Mouse (Mus musculus): ENCODE data around the gene Polm. TPM values are rescaled to one million over a fixed set of nuclear protein-coding genes. Genes with fewer than 3 reads are reported as not detected.
A peak's percentile ranks its signal among the peaks of the same experiment; 100 is the strongest.

The Polm gene
- polyA plus RNA-seq, 1 experiment from 2014 or later = 7.3 TPM

- Histone ChIP-seq H3K4me1 (replicated peaks) (peaks cover 26% of the 10 kb centered on the region), H3K4me3 (peak overlapping the region; percentile 73), H3K36me3 (peaks cover 10% of the 10 kb centered on the region), H3K9ac (peak overlapping the region; percentile 82), H3K9me3 (no peaks in the 10 kb centered on the region), H3K27me3 (no peaks in the 10 kb centered on the region), H3K27ac (replicated peaks) (peak overlapping the region; percentile 90), H3K4me2 (peak overlapping the region; percentile 78)
- ATAC-seq (ENCODE audit: low FRiP score, low read depth) = no peak
- 40% methylated on average over 8 of the region's 8 CpGs for WGBS
Observed at GRCm38 (mm10) chr11:5787671-5788055, 50.2 kb downstream of the Polm start.

DNA sequence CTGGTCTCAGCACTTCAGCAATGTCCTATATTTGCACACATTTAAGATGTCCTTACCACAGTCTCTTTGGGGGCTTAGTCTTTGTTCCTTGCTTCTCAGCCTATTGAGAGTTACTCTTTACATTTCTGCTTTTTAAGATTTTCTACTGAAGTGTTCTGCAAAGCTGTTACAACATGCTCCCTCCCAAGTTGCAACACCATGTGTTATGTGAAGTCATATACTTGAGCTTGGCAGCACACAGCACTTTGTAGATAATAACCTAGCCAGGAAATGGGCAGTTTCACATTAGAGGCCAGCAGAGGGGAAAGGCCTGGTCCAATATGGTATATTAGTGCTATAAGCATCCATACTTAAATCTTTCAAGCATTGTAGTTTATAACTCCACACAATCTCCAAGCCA lies 52.1 kb downstream of the Polm start:
- Histone ChIP-seq H3K4me2 (no peak overlapping the region), H3K9me3 (no peaks in the 10 kb centered on the region), H3K4me1 (replicated peaks) (peaks cover 24% of the 10 kb centered on the region), H3K27ac (replicated peaks) (no peak overlapping the region), H3K4me3 (no peak overlapping the region), H3K9ac (no peak overlapping the region), H3K27me3 (no peaks in the 10 kb centered on the region), H3K36me3 (0 out of 2 replicates have a peak, but pooled peaks cover 6% of the 10 kb centered on the region)
- ATAC-seq (ENCODE audit: low FRiP score, low read depth) = no peak

GRCm38 (mm10) chr11:5782199-5782944 lies 55.4 kb downstream of the Polm start:
- Histone ChIP-seq H3K9me3 (no peaks in the 10 kb centered on the region), H3K27me3 (no peaks in the 10 kb centered on the region), H3K9ac (no peak overlapping the region), H3K36me3 (0 out of 2 replicates have a peak, but pooled peaks cover 6% of the 10 kb centered on the region), H3K27ac (replicated peaks) (no peak overlapping the region), H3K4me2 (no peak overlapping the region), H3K4me3 (no peak overlapping the region), H3K4me1 (replicated peaks) (peaks cover 4% of the 10 kb centered on the region)
- 77% methylated on average over 8 of the region's 8 CpGs for WGBS
- ATAC-seq (ENCODE audit: low FRiP score, low read depth) = no peak

GRCm38 (mm10) chr11:5780035-5780499 lies 57.7 kb downstream of the Polm start:
- 95% methylated on average over 6 of the region's 6 CpGs for WGBS

DNA sequence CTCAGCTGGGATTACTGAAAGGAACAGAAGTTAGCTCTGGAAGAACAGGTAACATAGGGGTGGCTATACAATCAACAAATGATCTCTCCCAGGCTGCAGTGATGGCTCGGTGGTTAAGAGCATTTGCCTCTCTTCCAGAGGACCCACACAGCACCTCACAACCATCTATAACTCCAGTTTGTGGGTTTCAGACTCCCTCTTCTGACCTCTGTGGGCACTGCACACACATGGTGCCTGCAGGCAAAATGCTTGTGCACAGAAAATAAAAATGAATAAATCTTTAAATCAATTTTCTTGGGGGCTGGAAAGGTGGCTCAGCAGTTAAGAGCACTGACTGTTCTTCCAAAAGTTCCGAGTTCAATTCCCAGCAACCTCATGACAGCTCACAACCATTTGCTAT lies 59.3 kb downstream of the Polm start:
- no peak for ATAC-seq (ENCODE audit: low FRiP score, low read depth)
- H3K9ac ChIP-seq = no peak overlapping the region

More at GRCm38 (mm10) chr11:5780035-5780499, 57.7 kb downstream of the Polm start:
- no peak overlapping the region for H3K9ac ChIP-seq
- no peaks in the 10 kb centered on the region for H3K9me3 ChIP-seq
- no peak overlapping the region for H3K4me2 ChIP-seq
- ATAC-seq (ENCODE audit: low FRiP score, low read depth) = no peak
- H3K27ac ChIP-seq (replicated peaks) = no peak overlapping the region
- no peaks in the 10 kb centered on the region for H3K4me1 ChIP-seq (replicated peaks)
- 0 out of 2 replicates have a peak, but pooled peaks cover 6% of the 10 kb centered on the region for H3K36me3 ChIP-seq
- H3K27me3 ChIP-seq = no peaks in the 10 kb centered on the region
- no peak overlapping the region for H3K4me3 ChIP-seq

More for the DNA sequence above, 59.3 kb downstream of the Polm start:
- Histone ChIP-seq H3K4me3 (no peak overlapping the region), H3K27ac (replicated peaks) (no peak overlapping the region), H3K4me1 (replicated peaks) (no peaks in the 10 kb centered on the region), H3K36me3 (0 out of 2 replicates have a peak, but pooled peaks cover 6% of the 10 kb centered on the region), H3K4me2 (no peak overlapping the region), H3K9me3 (no peaks in the 10 kb centered on the region), H3K27me3 (no peaks in the 10 kb centered on the region)
- WGBS = 64% methylated on average over 2 of the region's 2 CpGs

Other genes with a start within 250 kb of the Polm start
- 192 and 196 TPM in 2 replicates for gene Mrps24, start 122.3 kb downstream of the Polm start, polyA plus RNA-seq (2015; fragmentation: Nextera tagmentation; extraction: Ambion mirVana)
- 33.5 TPM in 2 replicates for gene Urgcp, start 75.6 kb downstream of the Polm start, polyA plus RNA-seq (2015; fragmentation: Nextera tagmentation; extraction: Ambion mirVana)
- 134 and 139 TPM in 2 replicates for gene Dbnl, start 49.5 kb downstream of the Polm start, polyA plus RNA-seq (2015; fragmentation: Nextera tagmentation; extraction: Ambion mirVana)
- gene Pgam2, start 34.3 kb downstream of the Polm start, polyA plus RNA-seq (2015; fragmentation: Nextera tagmentation; extraction: Ambion mirVana) = 2.7 and 3.3 TPM in 2 replicates
- gene Aebp1, start 23.9 kb upstream of the Polm start, polyA plus RNA-seq (2015; fragmentation: Nextera tagmentation; extraction: Ambion mirVana) = 27.1 and 27.4 TPM in 2 replicates
- gene Pold2, start 40.3 kb upstream of the Polm start, polyA plus RNA-seq (2015; fragmentation: Nextera tagmentation; extraction: Ambion mirVana) = 63.9 and 67.3 TPM in 2 replicates
- 0.36 and 0.69 TPM in 2 replicates for gene Myl7, start 60.8 kb upstream of the Polm start, polyA plus RNA-seq (2015; fragmentation: Nextera tagmentation; extraction: Ambion mirVana)
- gene Gck, start 112.1 kb upstream of the Polm start, polyA plus RNA-seq (2015; fragmentation: Nextera tagmentation; extraction: Ambion mirVana) = 5.7 and 5.8 TPM in 2 replicates
- gene Ykt6, start 117.7 kb upstream of the Polm start, polyA plus RNA-seq (2015; fragmentation: Nextera tagmentation; extraction: Ambion mirVana) = 89.5 and 93.7 TPM in 2 replicates
- gene Camk2b, start 228.3 kb upstream of the Polm start, polyA plus RNA-seq (2015; fragmentation: Nextera tagmentation; extraction: Ambion mirVana) = 125 and 145 TPM in 2 replicates